Mouse (Mus musculus) heart, postnatal 0 days (tissue): ENCODE measurements around the gene Prdm12.

Source experiments
- CTCF ChIP-seq: IDR thresholded peaks from 2 replicates; pipeline ENCODE4 v1.5.1; 2016; ENCODE audit warnings: antibody characterized with exemption, control low read depth, low read depth
- EP300 ChIP-seq: IDR thresholded peaks from 2 replicates; pipeline ENCODE4 v1.6.1; 2016; ENCODE audit warnings: antibody characterized with exemption, low read depth

DNA sequence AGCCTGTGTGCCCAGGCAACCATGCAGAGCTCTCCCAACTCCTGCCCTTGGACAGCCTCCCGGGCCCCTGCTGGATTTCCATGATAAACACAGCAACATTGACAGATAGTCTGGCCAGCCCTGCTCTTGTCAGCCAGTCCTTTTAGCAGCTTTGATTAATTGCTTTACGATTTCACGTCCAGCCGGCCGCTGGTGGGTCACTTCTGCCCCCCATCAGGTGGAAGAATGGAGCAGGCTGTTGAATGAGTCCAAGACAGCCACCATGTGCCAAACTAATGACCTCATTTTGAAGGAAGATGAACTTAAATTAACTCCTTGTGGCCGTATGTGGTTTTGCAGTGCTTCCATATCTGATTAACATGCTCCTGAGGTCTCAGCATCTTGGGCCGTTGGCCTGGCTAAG, 30.0 kb upstream of the Prdm12 start:
- TF ChIP-seq EP300 (no peak), CTCF (no peak)
